Mouse (Mus musculus) liver, embryonic 16.5 days (tissue): ENCODE measurements around the gene Ydjc. TPM values are rescaled to one million over a fixed set of nuclear protein-coding genes. Genes with fewer than 3 reads are reported as not detected.

Experiments
- ATAC-seq: fragments of 200-750 bp; cut with Nextera tagmentation; 2 replicates; pipeline ENCODE4 v1.8.0; 2017; ENCODE audit warnings: low read depth, mild to moderate bottlenecking, moderate number of reproducible peaks, moderate library complexity
- H3K27ac ChIP-seq: fragments of 300-500 bp; sonication (generic); 2 replicates; pipeline ENCODE4 v1.5.1; 2014; ENCODE audit warnings: mild to moderate bottlenecking, low read length
- H3K27me3 ChIP-seq: fragments of 300-500 bp; sonication (generic); 2 replicates; pipeline ENCODE4 v1.6.1; 2014; ENCODE audit warnings: low read depth, low read length, mixed read lengths; ENCODE audit not compliant: control insufficient read depth, insufficient read depth
- H3K36me3 ChIP-seq: fragments of 300-500 bp; sonication (generic); 2 replicates; pipeline ENCODE4 v1.6.1; 2014; ENCODE audit warnings: mild to moderate bottlenecking; ENCODE audit not compliant: control insufficient read depth, insufficient read depth
- H3K4me1 ChIP-seq: fragments of 300-500 bp; sonication (generic); 2 replicates; pipeline ENCODE4 v1.6.1; 2014; ENCODE audit warnings: low read depth, low read length, mixed read lengths; ENCODE audit not compliant: control insufficient read depth
- H3K4me2 ChIP-seq: fragments of 300-500 bp; sonication (generic); 2 replicates; pipeline ENCODE4 v1.6.1; 2014; ENCODE audit warnings: low read depth, low read length, mixed read lengths
- H3K4me3 ChIP-seq: fragments of 300-500 bp; sonication (generic); 2 replicates; pipeline ENCODE4 v1.5.1; 2014; ENCODE audit warnings: low read depth, mild to moderate bottlenecking, low read length
- H3K9ac ChIP-seq: fragments of 300-500 bp; sonication (generic); 2 replicates; pipeline ENCODE4 v1.6.1; 2014; ENCODE audit warnings: low read depth, low read length
- H3K9me3 ChIP-seq: fragments of 300-500 bp; sonication (generic); replicated peaks from 2 replicates; pipeline ENCODE4 v1.6.1; 2016; ENCODE audit warnings: low read length; ENCODE audit not compliant: control insufficient read depth
- WGBS: fragments of 180-500 bp; shearing (Covaris S2); extraction: QIAGEN DNeasy Blood & Tissue Kit; methylation state at CpG from one replicate; pipeline ENCODE4 v1.1.7; 2014; ENCODE audit not compliant: insufficient replicate concordance; 5-methylcytosine and 5-hydroxymethylcytosine counted together
- microRNA counts: library from miRNA; unstranded; fragments of <30 nt; microRNA quantifications from one replicate; lab custom pipeline; 2016
- microRNA-seq: library from miRNA; unstranded; fragments of <30 nt; microRNA quantifications from one replicate; pipeline ENCODE4, GENCODE M21; 2016
- polyA plus RNA-seq: library from polyadenylated mRNA; unstranded; fragments of >200 nt; fragmentation: Nextera tagmentation; extraction: Ambion mirVana; gene quantifications from 2 replicates; pipeline ENCODE4 v1.2.1, GENCODE M21; 2015

Gene Ydjc
- polyA plus RNA-seq, 1 experiment from 2014 or later: 5.6 TPM

DNA sequence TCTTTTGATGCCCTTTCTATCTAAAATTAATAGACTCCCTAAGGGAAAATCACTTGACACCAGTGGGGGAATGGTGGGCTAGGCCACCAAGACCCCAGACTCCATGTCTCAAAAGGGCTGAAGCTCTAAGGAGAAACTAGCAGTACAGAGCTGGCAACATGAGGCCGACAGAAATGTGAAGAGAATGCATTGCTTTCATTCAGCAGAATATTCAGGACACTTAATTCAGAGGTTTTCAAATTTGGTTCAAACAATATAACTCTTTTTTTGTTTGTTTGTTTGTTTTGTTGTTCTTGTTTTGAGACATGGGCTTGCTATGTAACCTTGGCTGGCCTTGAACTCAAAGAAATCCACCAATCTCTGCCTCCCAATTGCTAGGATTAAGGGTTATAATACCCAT, 58.1 kb downstream of the Ydjc start, which contains the start of gene Ube2l3:
Gene Ube2l3 (minus strand): TSS at position 101 of the 400 bp plus-strand sequence.
- peak within 1 kb of the TSS; percentile 81 for H3K27ac ChIP-seq

DNA sequence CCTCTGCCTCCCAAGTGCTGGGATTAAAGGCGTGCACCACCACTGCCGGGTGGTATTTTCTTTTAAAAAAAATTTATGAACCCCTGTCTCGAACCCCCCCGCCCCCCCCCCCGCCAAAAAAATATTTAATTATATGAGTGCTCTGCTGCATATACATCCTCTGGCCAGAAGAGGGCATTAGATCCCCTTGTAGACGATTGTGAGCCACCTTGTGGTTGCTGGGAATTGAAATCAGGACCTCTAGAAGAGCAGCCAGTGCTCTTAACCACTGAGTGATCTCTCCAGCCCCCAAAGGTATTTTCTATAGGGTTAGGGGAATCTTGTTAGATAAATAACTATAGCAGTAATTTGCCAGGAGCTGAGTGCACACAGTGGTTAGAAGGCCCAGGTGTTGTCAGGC, 60.6 kb downstream of the Ydjc start:
- H3K27ac ChIP-seq: no peak overlapping the region
- no peak overlapping the region for H3K9ac ChIP-seq
- ATAC-seq: no peak
- H3K4me1 ChIP-seq: peaks cover 25% of the 10 kb centered on the region
- H3K4me3 ChIP-seq: no peak overlapping the region
- peaks cover 23% of the 10 kb centered on the region for H3K27me3 ChIP-seq
- 0% methylated on average over 6 of the region's 6 CpGs for WGBS
- H3K36me3 ChIP-seq: no peaks in the 10 kb centered on the region
- no peak overlapping the region for H3K4me2 ChIP-seq
- no peaks in the 10 kb centered on the region for H3K9me3 ChIP-seq

More for the DNA sequence above, 58.1 kb downstream of the Ydjc start, which contains the start of gene Ube2l3:
- Histone ChIP-seq H3K4me1 (peaks cover 20% of the 10 kb centered on the region), H3K9ac (peak within 1 kb of the TSS; percentile 100), H3K9me3 (no peaks in the 10 kb centered on the region), H3K4me3 (peak within 1 kb of the TSS; percentile 99), H3K36me3 (no peaks in the 10 kb centered on the region), H3K27me3 (peaks cover 5% of the 10 kb centered on the region), H3K4me2 (peak within 1 kb of the TSS; percentile 83)
- no peak for ATAC-seq
- WGBS: 65% methylated on average over 1 of the region's 1 CpGs

- Histone ChIP-seq H3K27me3 (peaks cover 34% of the 10 kb centered on the region), H3K27ac (no peak within 1 kb of the TSS)
- ATAC-seq: peak; percentile 65
Observed at GRCm38 (mm10) chr16:17208389-17209361, 64.3 kb downstream of the Ydjc start, which contains the start of gene Rimbp3. Gene Rimbp3 (plus strand): TSS chr16:17208603.

GRCm38 (mm10) chr16:17209404-17209960, 65.1 kb downstream of the Ydjc start:
- Histone ChIP-seq H3K36me3 (no peaks in the 10 kb centered on the region), H3K4me2 (peak overlapping the region; percentile 99), H3K4me1 (peaks cover 22% of the 10 kb centered on the region), H3K9ac (peak overlapping the region; percentile 41), H3K4me3 (peak overlapping the region; percentile 71), H3K9me3 (no peaks in the 10 kb centered on the region), H3K27ac (no peak overlapping the region), H3K27me3 (peaks cover 34% of the 10 kb centered on the region)
- WGBS: 1% methylated on average over 37 of the region's 37 CpGs
- peak; percentile 25 for ATAC-seq

More at GRCm38 (mm10) chr16:17208389-17209361, 64.3 kb downstream of the Ydjc start, which contains the start of gene Rimbp3:
- Histone ChIP-seq H3K9ac (peak within 1 kb of the TSS; percentile 62), H3K4me2 (peak within 1 kb of the TSS; percentile 99), H3K9me3 (no peaks in the 10 kb centered on the region), H3K36me3 (no peaks in the 10 kb centered on the region), H3K4me1 (peaks cover 22% of the 10 kb centered on the region), H3K4me3 (peak within 1 kb of the TSS; percentile 71)
- under 1% methylated on average over 85 of the region's 85 CpGs for WGBS

MicroRNAs encoded within 50 kb of the gene (microRNA counts, 519-probe panel; counts per million panel counts)
- microRNA mmu-miR-130b (lab: Ali Mortazavi, UCI) (3,003 counts per million, percentile 83 among the panel's probes with 10 or more counts), microRNA mmu-miR-301b (lab: Ali Mortazavi, UCI) (1,937 counts per million, percentile 24 among the panel's probes with 10 or more counts)

Small RNAs within 50 kb of the gene (microRNA-seq; reads per million reads assigned to microRNA genes)
- gene Mir130b (5,170 reads per million, percentile 89 among the genes with 10 or more reads in this experiment), gene Mir301b (53.9 reads per million, percentile 47 among the genes with 10 or more reads in this experiment)

Other genes with a start within 250 kb of the Ydjc start
- 7.5 and 8.1 TPM in 2 replicates for gene Ppm1f, start 248.2 kb upstream of the Ydjc start, polyA plus RNA-seq
- gene Mapk1, start 161.2 kb upstream of the Ydjc start, polyA plus RNA-seq: 72.0 and 74.9 TPM in 2 replicates
- gene Ypel1, start 74.9 kb upstream of the Ydjc start, polyA plus RNA-seq: 0.68 and 0.93 TPM in 2 replicates
- gene Ppil2, start 33.4 kb upstream of the Ydjc start, polyA plus RNA-seq: 52.5 and 55.9 TPM in 2 replicates
- gene 2610318N02Rik, start 19.5 kb upstream of the Ydjc start, polyA plus RNA-seq: 13.1 and 14.8 TPM in 2 replicates
- 43.3 and 45.5 TPM in 2 replicates for gene Sdf2l1, start 12.2 kb upstream of the Ydjc start, polyA plus RNA-seq
- 0.14 and 0.45 TPM in 2 replicates for gene Ccdc116, start 2.6 kb downstream of the Ydjc start, polyA plus RNA-seq
- 164 and 179 TPM in 2 replicates for gene Ube2l3, start 58.0 kb downstream of the Ydjc start, polyA plus RNA-seq
- 0.04 and 0.05 TPM in 2 replicates for gene Rimbp3, start 64.0 kb downstream of the Ydjc start, polyA plus RNA-seq
- gene Hic2, start 89.0 kb downstream of the Ydjc start, polyA plus RNA-seq: 3.0 and 3.4 TPM in 2 replicates
- 2.9 and 4.0 TPM in 2 replicates for gene Tmem191c, start 131.5 kb downstream of the Ydjc start, polyA plus RNA-seq
- 242 and 251 TPM in 2 replicates for gene Serpind1, start 186.8 kb downstream of the Ydjc start, polyA plus RNA-seq